Mouse (Mus musculus) adrenal gland, postnatal 25 days (tissue): ENCODE measurements around the gene Zpbp2. TPM values are rescaled to one million over a fixed set of nuclear protein-coding genes. Genes with fewer than 3 reads are reported as not detected.
"Not testable (repeated sequence)": the region's sequence is repeated elsewhere in the genome, so short reads cannot be mapped to it uniquely, and the experiment has no call there.

Experiments used
- DNase-seq: peaks from one replicate; pipeline ENCODE4 v3.0.0; 2021; ENCODE audit warnings: mixed read lengths
- total RNA-seq: library from RNA; stranded (reverse); gene quantifications from 2 replicates; pipeline ENCODE4 v1.2.3, GENCODE M21; 2021

The Zpbp2 gene
- total RNA-seq, 1 experiment from 2014 or later = 0.70 TPM

GRCm38 (mm10) chr11:98590548-98591445, 39.9 kb downstream of the Zpbp2 start:
- no peak for DNase-seq

- no peak for DNase-seq
Observed at GRCm38 (mm10) chr11:98595021-98595420, 44.1 kb downstream of the Zpbp2 start.

DNA sequence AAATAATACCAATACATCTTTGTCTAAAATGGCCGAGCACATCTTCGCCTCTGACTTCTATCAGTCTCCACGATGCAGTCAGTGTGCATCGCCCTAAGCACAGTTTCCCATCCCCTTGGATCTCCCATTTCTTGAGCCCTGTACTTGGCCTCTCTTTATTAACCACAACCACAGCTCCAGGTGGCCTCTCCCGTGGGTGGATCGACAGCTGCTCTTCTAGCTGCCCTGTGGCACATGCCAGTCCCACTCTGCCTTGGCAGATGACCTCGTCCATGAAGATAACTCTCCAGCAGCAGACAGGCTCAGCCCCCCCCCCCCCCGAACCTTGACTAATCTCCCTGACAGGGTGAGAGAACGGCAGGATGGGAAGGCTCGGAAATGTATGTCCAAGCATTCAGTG, 44.6 kb downstream of the Zpbp2 start:
- no peak for DNase-seq

DNA sequence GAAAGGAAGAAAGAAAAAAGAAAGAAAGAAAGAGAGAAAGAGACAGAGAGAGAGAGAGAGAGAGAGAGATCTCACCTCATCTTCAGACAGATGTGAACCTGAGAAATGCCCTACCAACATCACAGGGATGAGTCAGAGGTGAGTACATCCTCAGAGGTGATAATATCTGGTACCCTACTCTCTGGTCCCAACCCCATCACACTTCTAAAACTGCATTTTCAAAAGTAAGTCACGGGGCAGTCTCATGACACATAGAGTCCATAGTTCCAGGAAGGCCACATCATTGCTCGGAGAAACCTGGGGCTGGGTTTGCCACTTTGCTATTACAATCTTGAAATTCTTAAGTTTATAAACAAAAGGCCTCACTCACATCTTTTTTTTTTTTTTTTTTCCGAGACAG, 45.1 kb downstream of the Zpbp2 start:
- DNase-seq = no peak

GRCm38 (mm10) chr11:98597363-98597762, 46.5 kb downstream of the Zpbp2 start:
- peak; percentile 76 for DNase-seq

DNA sequence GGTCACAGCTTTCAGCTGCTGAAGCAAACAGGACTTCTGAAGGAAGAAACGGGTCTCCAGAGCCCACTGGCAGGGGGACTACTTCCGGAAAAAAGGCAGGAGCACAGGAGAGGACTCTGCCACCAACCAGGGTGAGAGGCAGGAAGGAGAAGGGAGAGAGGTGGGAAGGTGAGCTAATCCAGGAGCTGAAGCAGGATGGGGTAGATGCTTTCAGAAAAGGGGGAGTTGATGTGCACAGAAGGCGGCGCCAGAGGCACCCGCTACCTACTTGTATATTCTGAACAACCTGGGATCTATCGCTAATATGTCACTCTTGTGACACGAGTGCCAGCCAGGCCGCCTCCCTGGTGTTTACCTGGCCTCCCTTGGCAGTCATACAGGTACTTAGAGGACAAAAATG, 47.1 kb downstream of the Zpbp2 start, which contains the start of gene Lrrc3c:
Gene Lrrc3c (plus strand): TSS at position 301 of the 400 bp plus-strand sequence.
- DNase-seq = no peak

DNA sequence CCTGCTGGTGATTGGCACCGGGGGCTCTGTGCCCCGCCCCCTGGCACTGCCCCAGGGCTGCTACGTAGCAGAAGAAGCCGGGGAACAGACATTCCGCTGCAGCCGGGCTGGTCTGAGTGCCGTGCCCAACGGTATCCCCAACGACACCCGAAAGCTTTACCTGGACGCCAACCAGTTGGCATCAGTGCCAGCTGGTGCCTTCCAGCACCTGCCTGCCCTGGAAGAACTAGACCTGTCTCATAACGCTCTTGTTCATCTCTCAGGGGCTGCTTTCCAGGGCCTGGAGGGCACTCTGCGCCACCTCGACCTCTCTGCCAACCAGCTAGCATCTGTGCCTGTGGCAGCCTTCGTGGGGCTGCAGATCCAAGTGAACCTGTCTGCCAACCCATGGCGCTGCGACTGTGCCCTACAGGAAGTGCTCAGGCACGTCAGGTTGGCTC, 48.0 kb downstream of the Zpbp2 start:
- DNase-seq = no peak

- no peak for DNase-seq
Observed at GRCm38 (mm10) chr11:98599291-98599690, 48.4 kb downstream of the Zpbp2 start.

- no peak for DNase-seq
Observed at GRCm38 (mm10) chr11:98602090-98602690, 51.3 kb downstream of the Zpbp2 start.

GRCm38 (mm10) chr11:98603953-98604352, 53.1 kb downstream of the Zpbp2 start:
- no peak for DNase-seq

GRCm38 (mm10) chr11:98604911-98605310, 54.0 kb downstream of the Zpbp2 start:
- not testable (repeated sequence) for DNase-seq

GRCm38 (mm10) chr11:98606763-98607162, 55.9 kb downstream of the Zpbp2 start:
- no peak for DNase-seq

Other genes with a start within 250 kb of the Zpbp2 start
- gene Neurod2, start 221.4 kb upstream of the Zpbp2 start, total RNA-seq = not detected in 2 replicates
- 0.24 TPM in 1 of 2 replicates, not detected in the other for gene Ppp1r1b, start 202.7 kb upstream of the Zpbp2 start, total RNA-seq
- gene Stard3, start 192.7 kb upstream of the Zpbp2 start, total RNA-seq = 23.6 and 23.9 TPM in 2 replicates
- 0.91 TPM in 1 of 2 replicates, not detected in the other for gene Tcap, start 167.3 kb upstream of the Zpbp2 start, total RNA-seq
- gene Pnmt, start 164.6 kb upstream of the Zpbp2 start, total RNA-seq = 458 and 547 TPM in 2 replicates
- 3.6 and 6.5 TPM in 2 replicates for gene Pgap3, start 150.6 kb upstream of the Zpbp2 start, total RNA-seq
- gene Erbb2, start 138.6 kb upstream of the Zpbp2 start, total RNA-seq = 3.8 and 6.2 TPM in 2 replicates
- gene Mien1, start 112.1 kb upstream of the Zpbp2 start, total RNA-seq = 80.3 and 84.7 TPM in 2 replicates
- gene Grb7, start 104.7 kb upstream of the Zpbp2 start, total RNA-seq = 1.0 TPM in 1 of 2 replicates, not detected in the other
- 0.30 TPM in 1 of 2 replicates, not detected in the other for gene Ikzf3, start 5.1 kb upstream of the Zpbp2 start, total RNA-seq
- 96.8 and 98.6 TPM in 2 replicates for gene Ormdl3, start 36.3 kb downstream of the Zpbp2 start, total RNA-seq
- gene Lrrc3c, start 47.2 kb downstream of the Zpbp2 start, total RNA-seq = not detected in 2 replicates
- 7.6 and 13.5 TPM in 2 replicates for gene Gm12355, start 74.6 kb downstream of the Zpbp2 start, total RNA-seq
- gene Gsdma3, start 75.3 kb downstream of the Zpbp2 start, total RNA-seq = 25.1 and 29.1 TPM in 2 replicates
- gene Gsdma2, start 95.7 kb downstream of the Zpbp2 start, total RNA-seq = 0.88 and 1.8 TPM in 2 replicates
- not detected in 2 replicates for gene Gsdma, start 113.3 kb downstream of the Zpbp2 start, total RNA-seq
- 134 and 138 TPM in 2 replicates for gene Psmd3, start 131.5 kb downstream of the Zpbp2 start, total RNA-seq
- not detected in 2 replicates for gene Csf3, start 150.2 kb downstream of the Zpbp2 start, total RNA-seq
- gene Med24, start 178.3 kb downstream of the Zpbp2 start, total RNA-seq = 40.9 and 61.5 TPM in 2 replicates
- 82.5 and 89.4 TPM in 2 replicates for gene Thra, start 189.5 kb downstream of the Zpbp2 start, total RNA-seq
- gene Nr1d1, start 224.2 kb downstream of the Zpbp2 start, total RNA-seq = 234 and 238 TPM in 2 replicates
- 109 and 113 TPM in 2 replicates for gene Msl1, start 244.4 kb downstream of the Zpbp2 start, total RNA-seq